Mouse (Mus musculus) myocyte (in vitro differentiated cells): Measurements from ENCODE around the gene Lrrc32. TPM values are rescaled to one million over a fixed set of nuclear protein-coding genes. Genes with fewer than 3 reads are reported as not detected.

Experiments used
- H3K27me3 ChIP-seq: one replicate; pipeline ENCODE4 v1.6.1; 2011; ENCODE audit not compliant: control insufficient read depth, insufficient read depth, insufficient read length
- H3K36me3 ChIP-seq: one replicate; pipeline ENCODE4 v1.6.1; 2011; ENCODE audit not compliant: control insufficient read depth, insufficient read depth
- H3K4me2 ChIP-seq: one replicate; pipeline ENCODE4 v1.6.1; 2011; ENCODE audit warnings: low read depth, control low read depth
- H3K4me3 ChIP-seq: one replicate; pipeline ENCODE4 v1.5.1; 2011; ENCODE audit warnings: mild to moderate bottlenecking, control low read depth, moderate library complexity
- H3K79me2 ChIP-seq: one replicate; pipeline ENCODE4 v1.6.1; 2011; ENCODE audit not compliant: control insufficient read depth, insufficient read depth
- H3ac ChIP-seq: one replicate; pipeline ENCODE4 v1.6.1; 2011; ENCODE audit not compliant: control insufficient read depth, insufficient read length
- CEBPB ChIP-seq: IDR thresholded peaks from 2 replicates; pipeline ENCODE4 v1.6.1; 2011; ENCODE audit warnings: mild to moderate bottlenecking, moderate library complexity; ENCODE audit not compliant: poor library complexity, insufficient read depth, severe bottlenecking
- E2F4 ChIP-seq: IDR thresholded peaks from one replicate; pipeline ENCODE4 v1.6.1; 2011; ENCODE audit warnings: mild to moderate bottlenecking, control low read depth, moderate library complexity; ENCODE audit not compliant: insufficient read depth
- MAX ChIP-seq: IDR thresholded peaks from one replicate; pipeline ENCODE4 v1.6.1; 2011; ENCODE audit warnings: low read depth, mild to moderate bottlenecking, control low read depth
- MYOD1 ChIP-seq, 3 experiments: IDR thresholded peaks; one replicate each; pipeline ENCODE4 v1.6.1; 2011; ENCODE audit warnings: control low read depth in 2 of 3, low read depth in 2 of 3, mild to moderate bottlenecking in 2 of 3, moderate library complexity in 1 of 3; ENCODE audit not compliant: insufficient read length in 2 of 3, control insufficient read depth in 1 of 3
- MYOG ChIP-seq, 3 experiments: IDR thresholded peaks; one replicate each; pipeline ENCODE4 v1.6.1; 2011; ENCODE audit warnings: control low read depth in 2 of 3, low read depth in 2 of 3, mild to moderate bottlenecking in 2 of 3; ENCODE audit not compliant: insufficient read length in 2 of 3, control insufficient read depth in 1 of 3, insufficient read depth in 1 of 3
- POLR2A ChIP-seq: IDR thresholded peaks from one replicate; pipeline ENCODE4 v1.6.1; 2011; ENCODE audit warnings: low read depth, mild to moderate bottlenecking, control low read depth, moderate library complexity; ENCODE audit not compliant: insufficient read length
- POLR2AphosphoS2 ChIP-seq: IDR thresholded peaks from one replicate; pipeline ENCODE4 v1.6.1; 2011; ENCODE audit warnings: low read depth, control low read depth; ENCODE audit not compliant: insufficient read length
- REST ChIP-seq: IDR thresholded peaks from one replicate; pipeline ENCODE4 v1.6.1; 2011; ENCODE audit warnings: mild to moderate bottlenecking, control low read depth, moderate library complexity; ENCODE audit not compliant: insufficient read depth, insufficient read length
- SRF ChIP-seq: IDR thresholded peaks from one replicate; pipeline ENCODE4 v1.6.1; 2011; ENCODE audit warnings: low read depth; ENCODE audit not compliant: control insufficient read depth, insufficient read length
- TCF12 ChIP-seq: IDR thresholded peaks from one replicate; pipeline ENCODE4 v1.6.1; 2011; ENCODE audit warnings: mild to moderate bottlenecking, control low read depth; ENCODE audit not compliant: poor library complexity, insufficient read depth, severe bottlenecking
- TCF3 ChIP-seq: IDR thresholded peaks from one replicate; pipeline ENCODE4 v1.6.1; 2011; ENCODE audit warnings: low read depth, control low read depth; ENCODE audit not compliant: insufficient read length
- USF1 ChIP-seq: IDR thresholded peaks from one replicate; pipeline ENCODE4 v1.6.1; 2011; ENCODE audit warnings: low read depth, mild to moderate bottlenecking, control low read depth, moderate library complexity
- polyA plus RNA-seq: library from polyadenylated mRNA; unstranded; fragments of >200 nt; fragmentation: generic; extraction: Trizol; gene quantifications from one replicate; pipeline ENCODE4 v1.2.1, GENCODE M21; 2012; ENCODE audit warnings: missing spikeins

Gene Lrrc32
- polyA plus RNA-seq, 1 experiment = 0.22 TPM

- no peaks in the 10 kb centered on the region for H3K27me3 ChIP-seq
- H3K36me3 ChIP-seq = no peaks in the 10 kb centered on the region
- no peaks in the 10 kb centered on the region for H3K79me2 ChIP-seq
- no peak overlapping the region for H3ac ChIP-seq
- no peak for TF ChIP-seq USF1
- no peak overlapping the region for H3K4me2 ChIP-seq
- H3K4me3 ChIP-seq = no peak overlapping the region
Observed at GRCm38 (mm10) chr7:98487202-98487980, 1.7 kb upstream of the Lrrc32 start.

- no peak overlapping the region for H3K4me2 ChIP-seq
- no peak overlapping the region for H3ac ChIP-seq
- no peaks in the 10 kb centered on the region for H3K27me3 ChIP-seq
- H3K79me2 ChIP-seq = no peaks in the 10 kb centered on the region
- no peaks in the 10 kb centered on the region for H3K36me3 ChIP-seq
- no peak overlapping the region for H3K4me3 ChIP-seq
- TF ChIP-seq MYOG (IDR thresholded peaks at IDR 0.05; ENCODE audit: control insufficient read depth in 1 of 3, insufficient read depth in 1 of 3, insufficient read length in 2 of 3, low read depth in 2 of 3) = no peak
- TF ChIP-seq MAX = no peak
Observed at GRCm38 (mm10) chr7:98488398-98489130, 519 bp upstream of the Lrrc32 start.

DNA sequence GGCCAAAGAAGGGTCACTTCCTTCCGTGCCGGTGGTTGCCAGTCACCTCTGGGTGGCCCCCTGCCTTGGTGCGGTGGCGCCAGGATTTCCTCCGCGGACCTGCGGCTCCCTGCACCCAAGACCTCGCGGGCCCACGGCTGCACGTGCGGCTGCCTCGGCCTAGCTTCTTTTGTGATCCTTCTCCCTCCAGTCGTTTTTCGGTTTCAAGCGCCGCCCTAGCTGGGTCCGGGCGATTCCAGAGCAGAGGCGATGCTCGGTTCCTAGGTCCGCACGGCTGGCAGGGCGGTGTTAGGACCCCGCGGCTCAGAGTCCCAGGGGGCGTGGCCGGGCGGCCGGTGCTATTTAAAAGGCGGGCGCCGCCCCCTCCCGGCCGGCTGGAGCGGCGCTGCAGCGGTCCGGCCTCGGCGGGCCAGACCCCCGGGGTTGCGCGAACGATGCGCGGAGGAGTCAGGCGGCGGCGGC, 571 bp downstream of the Lrrc32 start:
- no peak for TF ChIP-seq POLR2A
- TF ChIP-seq POLR2AphosphoS2 = no peak
- TF ChIP-seq MYOD1 (IDR thresholded peaks at IDR 0.05; ENCODE audit: control insufficient read depth in 1 of 3, insufficient read length in 2 of 3, low read depth in 2 of 3) = no peak
- no peak for TF ChIP-seq TCF12
- Histone ChIP-seq H3K4me2 (peak overlapping the region; percentile 42), H3K79me2 (no peaks in the 10 kb centered on the region), H3K36me3 (no peaks in the 10 kb centered on the region), H3ac (no peak overlapping the region), H3K4me3 (no peak overlapping the region), H3K27me3 (no peaks in the 10 kb centered on the region)

- Histone ChIP-seq H3ac (no peak overlapping the region), H3K27me3 (no peaks in the 10 kb centered on the region), H3K4me2 (peak overlapping the region; percentile 42), H3K4me3 (no peak overlapping the region), H3K36me3 (no peaks in the 10 kb centered on the region), H3K79me2 (no peaks in the 10 kb centered on the region)
- TF ChIP-seq REST (no peak), E2F4 (no peak), TCF3 (no peak)
Observed at GRCm38 (mm10) chr7:98490328-98490727, 1.2 kb downstream of the Lrrc32 start.

GRCm38 (mm10) chr7:98490911-98491310, 1.8 kb downstream of the Lrrc32 start:
- H3K27me3 ChIP-seq = no peaks in the 10 kb centered on the region
- H3K36me3 ChIP-seq = no peaks in the 10 kb centered on the region
- no peak overlapping the region for H3K4me3 ChIP-seq
- no peaks in the 10 kb centered on the region for H3K79me2 ChIP-seq
- no peak for TF ChIP-seq POLR2A
- no peak for TF ChIP-seq TCF12
- TF ChIP-seq REST = no peak
- no peak overlapping the region for H3K4me2 ChIP-seq
- H3ac ChIP-seq = no peak overlapping the region

GRCm38 (mm10) chr7:98491451-98492200, 2.5 kb downstream of the Lrrc32 start:
- TF ChIP-seq MYOG (IDR thresholded peaks at IDR 0.05; ENCODE audit: control insufficient read depth in 1 of 3, insufficient read depth in 1 of 3, insufficient read length in 2 of 3, low read depth in 2 of 3) (no peak), POLR2AphosphoS2 (no peak), TCF12 (no peak), TCF3 (no peak), CEBPB (no peak), REST (no peak), POLR2A (no peak), MAX (no peak), USF1 (no peak), SRF (no peak), E2F4 (no peak), MYOD1 (IDR thresholded peaks at IDR 0.05; ENCODE audit: control insufficient read depth in 1 of 3, insufficient read length in 2 of 3, low read depth in 2 of 3) (no peak)
- Histone ChIP-seq H3K4me3 (no peak overlapping the region), H3K27me3 (no peaks in the 10 kb centered on the region), H3K4me2 (no peak overlapping the region), H3K36me3 (no peaks in the 10 kb centered on the region), H3ac (no peak overlapping the region), H3K79me2 (no peaks in the 10 kb centered on the region)
